Mouse (Mus musculus) forebrain, embryonic 12.5 days (tissue): ENCODE results near the gene Kdm5c. TPM values are rescaled to one million over a fixed set of nuclear protein-coding genes. Genes with fewer than 3 reads are reported as not detected.

Experiments used
- ATAC-seq: fragments of 200-750 bp; cut with Nextera tagmentation; 2 replicates; pipeline ENCODE4 v1.8.0; 2017; ENCODE audit warnings: moderate TSS enrichment; ENCODE audit not compliant: low FRiP score
- H3K27ac ChIP-seq: fragments of 300-500 bp; sonication (generic); 2 replicates; pipeline ENCODE4 v1.5.1; 2016; ENCODE audit warnings: mild to moderate bottlenecking
- H3K27me3 ChIP-seq: fragments of 300-500 bp; sonication (generic); 2 replicates; pipeline ENCODE4 v1.6.1; 2016; ENCODE audit warnings: mild to moderate bottlenecking
- H3K36me3 ChIP-seq: fragments of 300-500 bp; sonication (generic); replicated peaks from 2 replicates; pipeline ENCODE4 v1.6.1; 2016; ENCODE audit warnings: mild to moderate bottlenecking
- H3K4me1 ChIP-seq: fragments of 300-500 bp; sonication (generic); 2 replicates; pipeline ENCODE4 v1.6.1; 2016
- H3K4me2 ChIP-seq: fragments of 300-500 bp; sonication (generic); 2 replicates; pipeline ENCODE4 v1.6.1; 2016; ENCODE audit warnings: mild to moderate bottlenecking, moderate library complexity
- H3K4me3 ChIP-seq: fragments of 300-500 bp; sonication (generic); replicated peaks from 2 replicates; pipeline ENCODE4 v1.5.1; 2016; ENCODE audit warnings: mild to moderate bottlenecking
- H3K9ac ChIP-seq: fragments of 300-500 bp; sonication (generic); 2 replicates; pipeline ENCODE4 v1.6.1; 2016; ENCODE audit warnings: mild to moderate bottlenecking
- H3K9me3 ChIP-seq: fragments of 300-500 bp; sonication (generic); 2 replicates; pipeline ENCODE4 v1.6.1; 2016
- WGBS: fragments of 180-500 bp; shearing (Covaris S2); methylation state at CpG from one replicate; pipeline ENCODE4 v1.1.7; 2016; 5-methylcytosine and 5-hydroxymethylcytosine counted together
- polyA plus RNA-seq: library from polyadenylated mRNA; unstranded; fragments of >200 nt; fragmentation: Nextera tagmentation; extraction: Ambion mirVana; gene quantifications from 2 replicates; pipeline ENCODE4 v1.2.1, GENCODE M21; 2016

Kdm5c gene
- polyA plus RNA-seq: 56.4 and 62.4 TPM in 2 replicates

DNA sequence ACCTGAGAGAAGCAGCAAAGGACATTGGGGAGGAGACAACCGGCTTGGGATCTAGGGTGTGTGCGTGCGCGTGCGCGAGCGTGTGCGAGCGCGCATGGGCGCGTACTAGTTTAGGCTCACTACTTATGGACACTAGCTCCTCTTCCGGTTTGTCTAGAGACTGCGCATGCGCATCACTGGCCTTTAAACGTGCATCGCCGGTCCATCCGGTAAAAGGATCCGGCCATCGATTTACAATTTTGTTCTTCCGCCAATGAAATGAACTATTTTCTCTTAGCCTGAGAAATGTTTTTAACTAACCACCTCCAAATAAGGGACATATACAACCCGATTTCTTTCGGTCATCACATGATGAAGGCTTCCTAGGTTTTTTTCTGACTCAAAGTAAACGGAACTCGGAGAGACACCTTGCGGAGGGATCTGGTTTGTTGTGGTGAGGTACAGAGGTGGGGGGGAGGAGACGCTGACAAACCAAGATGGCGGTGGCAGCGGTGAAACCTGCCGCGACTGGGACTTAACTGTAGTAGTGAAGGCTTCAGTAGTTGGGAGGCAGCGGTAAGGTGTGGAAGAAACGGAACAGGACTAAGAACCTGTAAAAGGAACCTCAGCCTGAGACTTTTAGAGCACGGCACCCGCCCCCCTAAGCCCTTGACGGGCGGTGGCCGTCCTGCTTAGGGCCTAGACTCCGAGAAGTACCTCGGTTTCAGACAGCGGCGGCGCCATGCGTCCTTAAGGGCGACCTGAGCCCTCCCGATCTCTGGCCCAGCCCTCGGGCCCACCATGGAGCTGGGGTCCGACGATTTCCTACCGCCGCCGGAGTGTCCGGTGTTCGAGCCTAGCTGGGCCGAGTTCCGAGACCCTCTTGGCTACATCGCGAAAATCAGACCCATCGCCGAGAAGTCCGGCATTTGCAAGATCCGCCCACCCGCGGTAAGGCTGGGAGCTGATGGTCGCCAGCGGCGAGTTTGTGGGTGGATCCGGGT lies at the start of gene Kdm5c:
Gene Kdm5c (plus strand): TSS at position 240 of the 983 bp plus-strand sequence.
- Histone ChIP-seq H3K4me1 (peaks cover 18% of the 10 kb centered on the region), H3K9ac (peak within 1 kb of the TSS; percentile 85), H3K4me3 (peak within 1 kb of the TSS; percentile 82), H3K27me3 (peaks cover 5% of the 10 kb centered on the region), H3K36me3 (peaks cover 5% of the 10 kb centered on the region), H3K9me3 (no peaks in the 10 kb centered on the region), H3K4me2 (peak within 1 kb of the TSS; percentile 75), H3K27ac (peak within 1 kb of the TSS; percentile 61)
- ATAC-seq: peak; percentile 98
- WGBS: under 1% methylated on average over 69 of the region's 69 CpGs

DNA sequence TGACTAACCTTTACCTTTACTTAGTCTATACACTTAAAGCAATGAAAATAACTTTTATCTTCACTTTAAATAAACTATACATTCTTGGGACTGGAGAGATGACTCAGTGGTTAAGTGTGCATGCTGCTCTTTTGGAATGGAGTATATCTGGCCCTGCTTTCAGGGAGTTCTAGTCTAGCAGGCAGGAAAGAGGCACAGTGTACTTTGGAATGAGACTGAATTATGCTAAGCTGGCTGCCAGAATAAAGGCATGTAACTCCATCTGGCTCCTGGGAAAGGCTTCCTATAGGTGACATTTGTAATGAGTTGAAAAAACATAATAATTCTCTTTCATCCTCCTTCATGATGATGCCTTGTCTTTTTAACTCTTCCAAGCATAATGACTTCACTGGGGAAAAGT lies 45.7 kb upstream of the Kdm5c start:
- H3K27me3 ChIP-seq: peaks cover 63% of the 10 kb centered on the region

DNA sequence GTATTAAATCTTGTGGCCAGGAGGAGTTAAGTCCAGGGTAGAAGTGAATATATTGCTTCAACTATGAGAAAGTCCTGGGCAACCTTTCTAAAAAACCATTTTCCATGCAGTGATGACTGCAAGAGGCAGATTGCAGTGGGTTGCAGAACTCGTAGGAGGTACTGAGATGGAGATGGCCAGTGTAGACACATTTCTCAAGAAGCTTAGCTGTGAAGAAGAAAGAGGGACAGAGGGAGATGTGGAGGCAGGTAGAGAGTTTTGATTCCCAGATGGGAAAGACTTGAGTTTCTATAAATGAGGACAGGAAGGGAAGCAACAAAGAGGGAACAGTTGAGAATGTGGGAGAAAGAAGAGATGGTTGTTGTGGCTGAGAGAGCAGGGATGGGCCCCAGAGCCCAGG lies 41.6 kb upstream of the Kdm5c start:
- Histone ChIP-seq H3K36me3 (no peaks in the 10 kb centered on the region), H3K9me3 (no peaks in the 10 kb centered on the region), H3K27me3 (peaks cover 83% of the 10 kb centered on the region), H3K4me3 (no peak overlapping the region), H3K4me2 (no peak overlapping the region), H3K27ac (no peak overlapping the region), H3K9ac (no peak overlapping the region), H3K4me1 (no peaks in the 10 kb centered on the region)
- WGBS: 74% methylated on average over 1 of the region's 1 CpGs
- ATAC-seq: no peak

More for the DNA sequence above, 45.7 kb upstream of the Kdm5c start:
- no peak overlapping the region for H3K4me2 ChIP-seq
- no peak overlapping the region for H3K27ac ChIP-seq
- H3K9me3 ChIP-seq: no peaks in the 10 kb centered on the region
- ATAC-seq: no peak
- no peaks in the 10 kb centered on the region for H3K4me1 ChIP-seq
- no peak overlapping the region for H3K4me3 ChIP-seq
- no peak overlapping the region for H3K9ac ChIP-seq
- no peaks in the 10 kb centered on the region for H3K36me3 ChIP-seq

DNA sequence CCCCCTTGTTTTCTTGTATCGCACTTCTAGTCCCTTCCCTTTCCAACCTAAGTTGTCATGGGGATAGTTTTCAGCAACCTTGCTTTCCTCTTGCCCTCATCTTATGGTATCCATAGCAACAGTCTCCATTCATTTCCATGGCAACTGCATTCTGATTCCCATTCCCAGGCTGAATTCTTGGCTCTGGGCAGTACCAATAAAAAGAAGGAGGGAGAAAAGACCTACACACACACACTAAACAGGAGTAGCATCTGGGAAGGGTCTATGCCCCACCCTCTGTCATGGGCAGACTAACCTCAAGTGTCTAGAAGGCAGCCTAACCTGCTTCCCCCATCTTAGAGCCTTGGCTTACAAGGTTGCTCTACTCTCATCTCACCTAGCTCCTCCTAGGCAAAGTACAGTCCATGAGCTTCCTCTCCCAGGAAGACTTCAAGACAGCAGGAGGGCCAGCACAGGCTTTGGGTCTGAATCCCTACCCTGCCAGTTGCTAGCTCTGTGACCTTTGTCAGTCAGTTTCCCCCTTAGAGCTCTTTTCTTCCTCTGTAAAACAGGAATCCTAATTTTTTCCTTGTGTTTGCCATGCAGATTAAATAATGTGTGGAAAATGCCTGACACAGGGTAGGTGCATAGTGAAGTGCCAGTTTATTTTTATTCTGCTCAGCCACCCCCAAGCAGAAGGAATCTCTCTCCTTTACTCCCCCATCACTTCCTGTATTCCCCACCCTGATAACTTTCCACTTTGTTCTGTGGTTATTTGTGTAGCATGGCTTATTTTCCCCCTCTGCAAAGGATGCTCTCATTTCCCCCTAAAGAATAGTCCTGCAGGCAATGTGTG lies 34.8 kb upstream of the Kdm5c start:
- Histone ChIP-seq H3K4me2 (peak overlapping the region; percentile 23; the same call in 1 of the 2 replicates), H3K4me1 (peaks cover 45% of the 10 kb centered on the region)
- 26% methylated on average over 1 of the region's 1 CpGs for WGBS

DNA sequence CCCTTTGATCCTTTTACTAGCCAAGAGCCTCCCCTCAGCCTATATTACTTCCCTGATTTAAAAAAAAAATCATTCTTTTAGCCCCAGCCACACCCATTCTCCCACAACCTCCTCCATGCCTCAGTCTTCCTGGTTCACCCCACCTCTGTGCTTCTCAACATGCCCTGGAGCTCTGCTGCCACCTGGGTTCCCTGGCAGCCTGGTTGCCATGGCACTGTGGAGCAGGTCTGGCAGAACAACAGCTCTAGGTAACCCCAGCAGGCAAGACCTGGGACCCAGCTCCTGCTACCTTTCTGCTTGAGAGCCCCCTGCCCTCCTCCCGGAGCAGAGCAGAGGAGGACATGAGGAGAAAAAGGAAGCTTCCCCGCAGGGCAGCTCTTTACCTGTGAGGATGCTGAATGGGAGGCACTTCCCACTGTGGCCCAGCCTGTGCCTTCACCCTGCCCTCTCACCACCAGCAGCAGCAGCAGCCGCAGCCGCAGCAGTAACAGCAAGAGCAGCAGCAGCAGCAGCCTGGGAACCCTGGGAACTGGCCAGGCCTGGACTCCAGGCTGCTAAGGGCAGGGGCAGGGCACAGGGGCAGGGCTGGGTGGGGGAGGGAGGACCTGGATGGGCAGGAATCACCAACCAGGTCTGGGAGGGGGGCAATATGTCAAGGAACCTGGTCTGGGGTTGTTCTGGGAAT lies 30.9 kb upstream of the Kdm5c start:
- 29% methylated on average over 4 of the region's 4 CpGs for WGBS
- H3K27me3 ChIP-seq: peaks cover 93% of the 10 kb centered on the region
- ATAC-seq: no peak

More for the DNA sequence above, 34.8 kb upstream of the Kdm5c start:
- Histone ChIP-seq H3K27me3 (peaks cover 90% of the 10 kb centered on the region), H3K4me3 (no peak overlapping the region), H3K9ac (no peak overlapping the region), H3K27ac (peak overlapping the region; percentile 90), H3K36me3 (no peaks in the 10 kb centered on the region), H3K9me3 (no peaks in the 10 kb centered on the region)
- peak; percentile 92 for ATAC-seq

DNA sequence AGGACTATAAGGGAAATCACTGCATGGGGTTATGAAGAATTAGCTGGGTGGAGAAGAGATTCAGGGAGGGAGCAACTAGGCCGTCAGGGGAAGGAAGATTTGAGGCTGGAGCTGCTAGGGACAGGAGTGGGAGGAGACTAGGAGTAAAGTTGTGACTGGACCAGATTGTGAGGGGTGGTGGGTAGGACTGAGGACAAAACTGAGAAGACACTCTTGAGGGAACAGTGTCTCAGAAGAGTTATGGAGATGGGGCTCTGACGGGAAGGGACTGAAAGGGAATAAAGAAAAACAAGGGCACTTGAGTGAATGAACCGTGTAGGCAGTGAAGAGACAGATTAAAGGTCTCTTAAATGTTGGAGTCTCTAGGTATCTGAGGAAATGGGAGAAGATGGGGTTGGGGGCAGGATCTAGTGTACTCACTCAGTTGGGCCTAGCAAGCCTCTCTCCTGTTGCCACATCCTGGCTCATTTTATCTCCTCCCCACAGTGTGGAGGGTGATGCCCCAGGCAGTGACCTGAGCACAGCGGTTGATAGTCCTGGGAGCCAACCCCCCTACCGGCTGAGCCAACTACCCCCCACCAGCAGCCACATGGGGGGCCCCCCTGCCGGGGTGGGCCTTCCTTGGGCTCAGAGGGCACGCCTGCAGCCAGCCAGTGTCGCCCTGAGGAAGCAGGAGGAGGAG lies 30.3 kb upstream of the Kdm5c start:
- Histone ChIP-seq H3K9me3 (no peaks in the 10 kb centered on the region), H3K27me3 (peaks cover 93% of the 10 kb centered on the region), H3K27ac (no peak overlapping the region), H3K4me1 (peaks cover 36% of the 10 kb centered on the region), H3K9ac (no peak overlapping the region; the same call in 1 of the 2 replicates), H3K4me3 (no peak overlapping the region), H3K36me3 (no peaks in the 10 kb centered on the region), H3K4me2 (no peak overlapping the region)
- WGBS: 25% methylated on average over 7 of the region's 8 CpGs
- 0 out of 2 replicates have a peak, but pooled peaks have one; percentile 2 for ATAC-seq

More for the DNA sequence above, 30.9 kb upstream of the Kdm5c start:
- Histone ChIP-seq H3K4me2 (no peak overlapping the region), H3K4me1 (peaks cover 43% of the 10 kb centered on the region), H3K36me3 (no peaks in the 10 kb centered on the region), H3K9ac (no peak overlapping the region; the same call in 1 of the 2 replicates), H3K27ac (no peak overlapping the region), H3K9me3 (no peaks in the 10 kb centered on the region), H3K4me3 (no peak overlapping the region)

DNA sequence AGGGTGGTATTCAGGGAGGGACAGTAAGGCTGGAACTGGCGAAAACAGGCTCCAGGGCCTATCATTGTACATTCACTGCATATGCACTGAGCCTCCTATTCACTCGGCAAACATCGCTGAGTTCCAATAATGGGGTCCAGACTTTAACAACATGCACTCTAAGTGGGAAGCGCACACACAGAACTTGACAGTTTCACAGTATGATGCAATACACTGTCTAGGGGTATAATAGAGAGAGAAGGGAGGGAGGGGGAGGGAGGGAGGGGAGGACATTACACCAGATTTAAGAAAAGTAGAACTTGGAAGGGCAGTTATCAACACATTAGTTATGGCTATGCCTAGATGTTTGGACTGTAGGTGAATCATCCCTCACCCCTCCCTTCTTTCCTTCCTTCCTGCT lies 29.6 kb upstream of the Kdm5c start:
- ATAC-seq: 0 out of 2 replicates have a peak, but pooled peaks have one; percentile 23
- Histone ChIP-seq H3K27ac (no peak overlapping the region), H3K9ac (no peak overlapping the region), H3K4me3 (no peak overlapping the region), H3K36me3 (no peaks in the 10 kb centered on the region), H3K9me3 (no peaks in the 10 kb centered on the region), H3K27me3 (peaks cover 89% of the 10 kb centered on the region), H3K4me1 (peaks cover 30% of the 10 kb centered on the region), H3K4me2 (no peak overlapping the region)
- 74% methylated on average over 4 of the region's 4 CpGs for WGBS

DNA sequence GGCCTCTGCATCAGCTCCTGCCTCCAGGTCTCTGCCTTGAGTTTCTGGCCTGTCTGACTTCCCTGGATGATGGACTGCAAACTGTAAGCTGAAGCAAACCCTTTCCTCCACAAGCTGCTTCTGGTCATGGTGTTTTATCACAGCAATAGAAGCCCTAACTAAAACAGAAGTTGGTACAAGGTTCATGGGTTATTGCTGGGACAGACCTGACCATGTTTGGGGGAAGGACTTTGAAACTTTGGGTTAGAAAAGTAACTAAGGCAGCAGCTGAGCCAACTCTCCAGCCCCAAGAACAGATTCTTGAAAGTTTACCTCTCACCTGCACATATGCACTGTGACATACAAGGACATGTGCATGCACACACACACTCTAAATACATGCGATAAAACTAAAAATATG lies 27.3 kb upstream of the Kdm5c start:
- H3K9me3 ChIP-seq: no peaks in the 10 kb centered on the region
- no peak overlapping the region for H3K27ac ChIP-seq
- ATAC-seq: no peak
- peaks cover 89% of the 10 kb centered on the region for H3K27me3 ChIP-seq
- peaks cover 18% of the 10 kb centered on the region for H3K4me1 ChIP-seq
- H3K9ac ChIP-seq: no peak overlapping the region
- 100% methylated on average over 1 of the region's 1 CpGs for WGBS
- no peak overlapping the region for H3K4me3 ChIP-seq
- no peaks in the 10 kb centered on the region for H3K36me3 ChIP-seq
- H3K4me2 ChIP-seq: no peak overlapping the region

DNA sequence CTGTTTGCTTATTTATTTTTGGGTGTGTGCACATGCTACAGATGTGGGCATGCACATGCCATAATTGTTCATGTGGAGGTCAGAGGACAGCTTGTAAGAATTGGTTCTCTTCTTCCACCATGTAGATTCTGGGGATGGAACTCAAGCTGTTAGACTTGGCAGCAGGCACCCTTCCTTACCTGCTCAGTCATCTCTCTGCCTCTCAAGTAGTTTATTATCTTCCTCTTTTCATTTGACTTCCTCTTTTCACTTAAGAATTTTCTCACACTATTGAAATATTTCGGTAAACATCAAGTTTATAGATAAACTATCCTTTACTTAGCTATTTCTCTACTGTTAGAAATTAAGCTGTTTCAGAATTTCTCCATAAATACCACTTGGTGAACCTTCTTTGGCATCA lies 18.1 kb upstream of the Kdm5c start:
- Histone ChIP-seq H3K4me1 (no peaks in the 10 kb centered on the region), H3K36me3 (no peaks in the 10 kb centered on the region), H3K4me3 (no peak overlapping the region), H3K27me3 (peaks cover 81% of the 10 kb centered on the region), H3K27ac (no peak overlapping the region), H3K9ac (no peak overlapping the region), H3K9me3 (no peaks in the 10 kb centered on the region), H3K4me2 (no peak overlapping the region)
- 94% methylated on average over 1 of the region's 1 CpGs for WGBS
- ATAC-seq: no peak

DNA sequence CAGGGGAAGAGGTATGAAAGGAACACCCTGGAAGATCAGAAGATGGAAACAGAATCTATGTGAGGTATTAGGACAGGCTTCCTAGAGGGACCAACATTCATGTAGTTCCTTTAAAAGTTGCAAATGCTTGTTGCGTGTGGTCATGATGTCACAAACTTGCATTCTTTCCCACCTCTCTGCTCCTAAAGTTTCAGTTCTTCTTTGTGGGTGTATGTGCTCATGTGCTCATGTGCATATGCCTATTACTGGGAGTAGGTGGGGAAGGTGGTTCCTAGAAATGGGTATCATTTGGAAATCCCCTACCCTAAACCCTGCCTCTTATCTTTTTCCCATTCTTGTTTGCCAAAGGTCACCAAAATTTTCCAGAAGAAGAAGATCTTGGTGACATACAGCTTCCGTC lies 14.3 kb upstream of the Kdm5c start:
- Histone ChIP-seq H3K27me3 (peaks cover 84% of the 10 kb centered on the region), H3K4me2 (no peak overlapping the region)

DNA sequence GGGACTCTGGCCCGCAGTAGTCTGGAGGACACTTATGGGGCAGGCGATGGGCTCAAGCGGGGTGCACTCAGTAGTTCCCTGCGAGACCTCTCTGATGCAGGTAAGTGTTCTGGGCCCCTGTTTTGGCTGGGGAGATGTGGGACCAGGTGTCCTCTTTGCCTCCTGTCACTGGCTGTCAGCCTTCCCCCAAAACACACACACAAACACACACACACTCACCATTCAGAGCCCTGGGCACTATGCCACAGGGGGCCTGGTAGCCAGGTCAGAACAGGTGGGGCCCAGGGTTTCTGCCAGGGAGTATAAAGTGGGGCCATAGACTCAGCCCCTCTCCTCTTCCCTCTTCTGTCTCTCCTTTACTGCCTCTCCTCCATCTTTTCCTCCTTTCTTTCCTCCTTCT lies 11.1 kb upstream of the Kdm5c start:
- ATAC-seq: no peak
- WGBS: 64% methylated on average over 4 of the region's 4 CpGs
- Histone ChIP-seq H3K4me3 (no peak overlapping the region), H3K4me1 (no peaks in the 10 kb centered on the region), H3K27me3 (peaks cover 95% of the 10 kb centered on the region), H3K36me3 (no peaks in the 10 kb centered on the region), H3K9ac (no peak overlapping the region), H3K9me3 (no peaks in the 10 kb centered on the region), H3K4me2 (no peak overlapping the region), H3K27ac (no peak overlapping the region)

More for the DNA sequence above, 14.3 kb upstream of the Kdm5c start:
- H3K9me3 ChIP-seq: no peaks in the 10 kb centered on the region
- H3K27ac ChIP-seq: no peak overlapping the region
- ATAC-seq: no peak
- no peaks in the 10 kb centered on the region for H3K36me3 ChIP-seq
- 93% methylated on average over 2 of the region's 2 CpGs for WGBS
- no peak overlapping the region for H3K4me3 ChIP-seq
- H3K9ac ChIP-seq: no peak overlapping the region
- H3K4me1 ChIP-seq: no peaks in the 10 kb centered on the region
